ENCODE assay signal across 18 mouse cellular contexts in genomic region chr2:116807207-116807606, GRCm38 (mm10).
DNase-seq lines count a peak whose midpoint lies in the region; ATAC-seq lines count a peak whose summit lies in the region.
"Had no signal": no experiment of that assay in that cellular context is flagged by ENCODE, and none has a peak within 500 bp of the region (broad histone marks: within the 10 kb centered on the region; RNA-seq: fewer than 3 reads in every experiment).

No protein-coding gene starts in this region.

- no peak overlapping the region for H3K4me3 ChIP-seq in forebrain, embryonic 11.5 days (ENCODE audit: low read depth, low read length)
- no peak overlapping the region for H3K4me3 ChIP-seq in forebrain, embryonic 13.5 days
- H3K4me3 ChIP-seq in midbrain, embryonic 16.5 days (ENCODE audit: low read depth, low read length): no peak overlapping the region
- H3K4me3 ChIP-seq: embryonic facial prominence, embryonic 10.5 days; heart, adult 2 months; heart, embryonic 15.5 days; hindbrain, embryonic 13.5 days had no signal

- H3K9ac ChIP-seq in forebrain, embryonic 11.5 days (ENCODE audit: low read length): no peak overlapping the region
- no peak overlapping the region for H3K9ac ChIP-seq in forebrain, embryonic 13.5 days
- no peak overlapping the region for H3K9ac ChIP-seq in midbrain, embryonic 16.5 days (ENCODE audit: low read depth, low read length)
- H3K9ac ChIP-seq: heart, embryonic 15.5 days; hindbrain, embryonic 13.5 days had no signal

- WGBS in forebrain, embryonic 11.5 days: 59% methylated on average over 3 of the region's 3 CpGs
- WGBS in forebrain, embryonic 13.5 days: 46% methylated on average over 3 of the region's 3 CpGs
- WGBS in midbrain, embryonic 16.5 days: 46% methylated on average over 3 of the region's 3 CpGs

- H3K4me1 ChIP-seq in forebrain, embryonic 11.5 days (replicated peaks; ENCODE audit: control insufficient read depth, insufficient read depth, low read length): peaks cover 3% of the 10 kb centered on the region; the same call in 1 of the 2 replicates
- H3K4me1 ChIP-seq in forebrain, embryonic 13.5 days: peaks cover 12% of the 10 kb centered on the region
- H3K4me1 ChIP-seq in midbrain, embryonic 16.5 days (ENCODE audit: control insufficient read depth, insufficient read depth, low read length): 0 out of 2 replicates have a peak, but pooled peaks cover 2% of the 10 kb centered on the region
- H3K4me1 ChIP-seq: heart, embryonic 15.5 days; hindbrain, embryonic 13.5 days had no signal

- no peak for DNase-seq in forebrain, embryonic 11.5 days (ENCODE audit: low spot score)
- DNase-seq in retina, postnatal 1 day: peak; percentile 48
- no peak for DNase-seq in retina, embryonic 14.5 days (ENCODE audit: low spot score)
- no peak for DNase-seq in left cerebral cortex, adult 11 months (ENCODE audit: low spot score)
- no peak for DNase-seq in kidney, adult 18-20 months
- DNase-seq: adrenal gland, postnatal 14 days; cerebellum, adult 2 months; gastrocnemius, postnatal 14 days; heart, adult 2 months; heart, postnatal 14 days had no signal

- no peaks in the 10 kb centered on the region; the same call in 1 of the 2 replicates for H3K27me3 ChIP-seq in forebrain, embryonic 11.5 days (ENCODE audit: control insufficient read depth, insufficient read depth, low read length)
- H3K27me3 ChIP-seq in forebrain, embryonic 13.5 days: no peaks in the 10 kb centered on the region
- no peaks in the 10 kb centered on the region; the same call in 1 of the 2 replicates for H3K27me3 ChIP-seq in midbrain, embryonic 16.5 days (ENCODE audit: control insufficient read depth, insufficient read depth, low read depth, low read length)
- H3K27me3 ChIP-seq: heart, embryonic 15.5 days; hindbrain, embryonic 13.5 days had no signal

- H3K27ac ChIP-seq in forebrain, embryonic 11.5 days (ENCODE audit: low read depth, low read length): no peak overlapping the region
- no peak overlapping the region for H3K27ac ChIP-seq in forebrain, embryonic 13.5 days
- no peak overlapping the region; the same call in 1 of the 2 replicates for H3K27ac ChIP-seq in midbrain, embryonic 16.5 days (ENCODE audit: low read length)
- H3K27ac ChIP-seq: embryonic facial prominence, embryonic 10.5 days; heart, adult 2 months; heart, embryonic 15.5 days; hindbrain, embryonic 13.5 days; hindbrain, postnatal 0 days had no signal

- H3K4me2 ChIP-seq in forebrain, embryonic 11.5 days (ENCODE audit: low read depth, low read length, severe bottlenecking): no peak overlapping the region
- no peak overlapping the region for H3K4me2 ChIP-seq in forebrain, embryonic 13.5 days
- no peak overlapping the region for H3K4me2 ChIP-seq in midbrain, embryonic 16.5 days (ENCODE audit: low read length)
- H3K4me2 ChIP-seq: heart, embryonic 11.5 days; heart, embryonic 15.5 days; hindbrain, embryonic 13.5 days had no signal

- no peaks in the 10 kb centered on the region for H3K36me3 ChIP-seq in forebrain, embryonic 11.5 days (ENCODE audit: control insufficient read depth, insufficient read depth, low read length)
- no peaks in the 10 kb centered on the region for H3K36me3 ChIP-seq in forebrain, embryonic 13.5 days (ENCODE audit: poor library complexity, severe bottlenecking)
- H3K36me3 ChIP-seq in midbrain, embryonic 16.5 days (ENCODE audit: control insufficient read depth, insufficient read depth, low read length): no peaks in the 10 kb centered on the region
- H3K36me3 ChIP-seq: embryonic facial prominence, embryonic 10.5 days; heart, embryonic 15.5 days; hindbrain, embryonic 13.5 days had no signal

- peak; percentile 45; the same call in 1 of the 2 replicates for ATAC-seq in forebrain, embryonic 11.5 days (replicated peaks; ENCODE audit: low FRiP score)
- no peak for ATAC-seq in forebrain, embryonic 13.5 days
- ATAC-seq in midbrain, embryonic 16.5 days: peak; percentile 44; the same call in 1 of the 2 replicates
- ATAC-seq: activated CD4-positive, CD25-positive, alpha-beta regulatory T cell, adult 4 months; hindbrain, postnatal 0 days had no signal

- H3K9me3 ChIP-seq in forebrain, embryonic 11.5 days (ENCODE audit: control insufficient read depth, low read length): no peaks in the 10 kb centered on the region
- H3K9me3 ChIP-seq in forebrain, embryonic 13.5 days (replicated peaks): no peaks in the 10 kb centered on the region
- H3K9me3 ChIP-seq in midbrain, embryonic 16.5 days (replicated peaks; ENCODE audit: control insufficient read depth, low read length, poor library complexity, severe bottlenecking): no peaks in the 10 kb centered on the region
- H3K9me3 ChIP-seq: embryonic facial prominence, embryonic 10.5 days; heart, embryonic 15.5 days; hindbrain, embryonic 13.5 days had no signal
